Mouse (Mus musculus): Measurements from ENCODE around the gene Rundc3a.
"Not testable (repeated sequence)": the region's sequence is repeated elsewhere in the genome, so short reads cannot be mapped to it uniquely, and the experiment has no call there.

Gene Rundc3a

DNA sequence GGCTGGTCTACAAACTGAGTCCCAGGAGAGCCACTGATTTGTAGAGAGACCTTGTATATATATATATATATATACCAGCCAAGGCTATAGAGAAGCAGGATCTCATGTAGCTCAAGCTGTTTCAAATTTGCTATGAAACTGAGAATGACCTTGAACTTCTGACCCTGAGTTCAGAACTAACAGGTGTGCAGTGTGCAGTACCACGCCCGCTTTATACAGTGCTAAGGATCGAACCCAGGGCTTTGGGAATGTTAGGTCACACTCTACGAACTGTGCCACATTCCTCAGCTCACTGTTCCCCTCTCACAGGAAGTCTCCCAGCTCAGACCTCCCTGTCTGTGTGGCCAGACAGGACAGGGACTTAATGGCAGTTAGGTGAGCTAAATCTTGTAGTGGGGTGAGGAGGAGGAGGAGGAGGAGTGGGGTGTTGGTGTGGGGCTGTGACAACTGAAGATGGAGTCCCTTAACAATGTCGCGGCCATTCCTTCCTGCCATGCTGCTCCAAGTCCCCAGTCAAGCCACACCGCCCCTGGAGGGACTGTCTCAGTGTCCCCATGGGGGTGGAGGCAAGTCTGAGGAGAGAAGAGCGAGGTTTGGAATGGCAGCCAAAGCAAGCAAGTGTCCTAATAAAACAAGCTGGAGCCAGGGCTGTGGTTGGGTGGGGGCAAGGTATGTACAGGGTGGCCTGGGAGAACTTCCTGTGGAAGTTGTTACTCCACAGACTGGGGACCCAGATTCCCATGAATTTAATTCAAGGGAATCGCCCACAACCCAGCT lies 25.5 kb upstream of the Rundc3a start:
- in situ Hi-C loops (cut with MboI, MseI), result no loop called here

DNA sequence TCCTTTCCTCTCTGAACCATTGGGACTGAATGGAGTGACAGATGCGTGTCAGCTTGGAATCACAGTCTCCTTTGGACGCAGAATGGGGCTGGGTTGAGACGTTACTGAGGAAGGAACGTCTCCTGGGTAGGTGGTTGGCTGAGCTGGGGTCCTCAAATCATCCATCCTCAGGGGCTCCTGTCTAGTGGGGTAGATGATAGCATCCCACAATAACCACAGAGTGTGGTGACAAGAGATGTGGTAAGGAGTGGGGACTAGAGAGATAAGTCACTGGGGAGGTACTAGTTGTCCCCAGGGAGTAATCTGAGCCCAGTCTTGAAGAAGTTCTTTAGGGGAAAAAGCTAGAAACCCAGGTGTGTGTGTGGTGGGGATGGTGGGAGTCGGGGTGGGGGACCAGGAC lies 24.9 kb upstream of the Rundc3a start:
- in situ Hi-C loops (cut with MboI, MseI), result no loop called here

DNA sequence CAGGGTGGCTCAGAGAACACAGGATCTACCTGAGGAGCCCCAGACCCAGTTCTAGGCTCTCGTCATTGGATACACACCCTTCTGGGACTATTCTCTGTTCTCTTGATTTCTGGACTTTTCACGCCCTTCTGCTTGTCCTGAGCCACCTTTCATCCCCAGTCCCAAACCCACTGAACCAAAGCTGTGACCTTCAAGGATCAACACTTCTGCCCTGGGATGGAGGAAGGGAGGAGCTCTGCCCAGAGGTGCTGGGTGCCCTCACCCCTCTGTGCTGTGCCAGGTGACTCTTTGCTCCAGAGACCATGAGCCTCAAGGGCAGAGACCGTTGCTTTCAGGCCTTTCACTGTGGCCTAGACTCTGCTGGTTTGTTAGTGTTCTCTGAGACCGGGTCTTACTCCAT lies 23.9 kb upstream of the Rundc3a start:
- in situ Hi-C loops (cut with MboI, MseI), result no loop called here

GRCm38 (mm10) chr11:102370285-102370684 lies 22.9 kb upstream of the Rundc3a start:
- in situ Hi-C loops (cut with MboI, MseI), result no loop called here

DNA sequence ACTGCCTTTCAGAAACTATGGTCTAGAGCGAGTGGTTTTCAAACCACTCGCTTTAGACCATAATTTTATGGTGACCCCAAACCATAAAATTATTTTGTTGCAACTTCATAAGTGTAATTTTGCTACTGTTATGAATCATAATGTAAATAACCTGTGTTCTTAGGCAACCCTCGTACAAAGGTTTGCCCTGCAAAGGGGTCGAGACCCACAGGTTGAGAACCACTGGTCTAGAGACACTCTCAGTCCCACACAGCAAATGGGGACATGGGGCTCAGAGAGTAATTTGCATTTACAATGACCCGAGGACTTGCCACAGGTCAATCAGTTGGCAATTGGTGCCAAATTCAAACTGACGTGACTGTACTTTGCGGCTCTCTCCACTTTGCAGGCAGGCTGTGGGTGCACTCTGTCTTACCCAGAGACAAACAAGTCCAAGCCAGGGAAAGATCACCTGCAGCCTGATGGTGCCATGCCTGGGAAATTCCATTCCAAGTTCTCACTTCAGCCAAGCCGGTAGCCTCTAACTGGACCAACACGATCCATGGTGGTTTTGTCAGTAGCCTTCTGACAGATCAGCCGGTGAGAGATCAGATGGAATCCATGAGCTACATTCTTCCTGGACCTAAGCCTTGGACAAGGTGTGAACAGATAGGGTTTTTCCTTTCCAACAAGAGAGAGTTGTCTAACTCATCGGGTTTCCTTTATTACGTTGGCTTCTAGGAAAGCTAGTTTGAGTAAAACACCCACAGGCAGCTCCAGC lies 21.1 kb upstream of the Rundc3a start:
- in situ Hi-C loops (cut with MboI, MseI), result no loop called here

GRCm38 (mm10) chr11:102372936-102373335 lies 20.3 kb upstream of the Rundc3a start:
- in situ Hi-C loops (cut with MboI, MseI), result no loop called here

DNA sequence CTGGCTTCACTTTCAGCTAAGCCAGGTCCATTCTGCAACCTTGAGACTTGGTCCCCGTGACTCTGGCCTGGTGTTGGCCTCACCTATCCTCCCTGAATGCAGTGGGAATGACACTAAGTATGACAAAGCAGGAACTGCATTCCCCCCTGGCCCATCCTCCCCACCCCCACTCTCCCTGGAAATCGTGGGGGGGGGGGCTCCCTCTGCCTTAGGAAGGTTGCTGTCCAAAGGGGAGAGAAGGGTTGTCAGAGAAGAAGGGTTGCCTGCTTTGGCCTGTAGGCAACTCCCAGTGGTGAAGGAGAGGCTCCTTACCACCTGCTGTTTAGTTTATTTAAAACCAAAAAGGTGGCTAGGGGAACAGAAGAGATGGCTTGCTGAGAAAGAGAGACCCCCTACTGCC lies 19.6 kb upstream of the Rundc3a start:
- in situ Hi-C loops (cut with MboI, MseI), result no loop called here

GRCm38 (mm10) chr11:102374108-102374725 lies 19.0 kb upstream of the Rundc3a start:
- in situ Hi-C loops (cut with MboI, MseI), result no loop called here

GRCm38 (mm10) chr11:102375196-102376173 lies 17.7 kb upstream of the Rundc3a start:
- in situ Hi-C loops (cut with MboI, MseI), result no loop called here

GRCm38 (mm10) chr11:102376196-102376835 lies 16.9 kb upstream of the Rundc3a start:
- in situ Hi-C loops (cut with MboI, MseI), result no loop called here

GRCm38 (mm10) chr11:102377186-102377585 lies 16.0 kb upstream of the Rundc3a start:
- in situ Hi-C loops (cut with MboI, MseI), result no loop called here

DNA sequence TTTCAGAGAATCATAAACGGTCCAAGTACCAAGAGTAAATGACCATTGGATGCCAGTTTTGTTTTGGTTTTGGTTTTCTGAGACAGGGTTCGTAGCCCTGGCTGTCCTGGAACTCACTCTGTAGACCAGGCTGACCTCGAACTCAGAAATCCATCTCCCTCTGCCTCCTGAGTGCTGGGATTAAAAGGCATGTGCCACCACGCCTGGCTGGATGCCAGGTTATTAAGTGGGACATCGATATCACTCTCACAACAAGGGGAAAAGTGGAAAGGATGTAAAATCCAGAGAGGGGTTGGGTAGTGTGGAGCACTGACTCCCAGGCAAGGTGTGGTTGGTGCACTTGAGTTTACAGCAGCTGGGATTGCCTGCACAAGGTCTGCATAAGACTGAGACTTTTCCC lies 13.1 kb upstream of the Rundc3a start:
- in situ Hi-C loops (cut with MboI, MseI), result no loop called here

DNA sequence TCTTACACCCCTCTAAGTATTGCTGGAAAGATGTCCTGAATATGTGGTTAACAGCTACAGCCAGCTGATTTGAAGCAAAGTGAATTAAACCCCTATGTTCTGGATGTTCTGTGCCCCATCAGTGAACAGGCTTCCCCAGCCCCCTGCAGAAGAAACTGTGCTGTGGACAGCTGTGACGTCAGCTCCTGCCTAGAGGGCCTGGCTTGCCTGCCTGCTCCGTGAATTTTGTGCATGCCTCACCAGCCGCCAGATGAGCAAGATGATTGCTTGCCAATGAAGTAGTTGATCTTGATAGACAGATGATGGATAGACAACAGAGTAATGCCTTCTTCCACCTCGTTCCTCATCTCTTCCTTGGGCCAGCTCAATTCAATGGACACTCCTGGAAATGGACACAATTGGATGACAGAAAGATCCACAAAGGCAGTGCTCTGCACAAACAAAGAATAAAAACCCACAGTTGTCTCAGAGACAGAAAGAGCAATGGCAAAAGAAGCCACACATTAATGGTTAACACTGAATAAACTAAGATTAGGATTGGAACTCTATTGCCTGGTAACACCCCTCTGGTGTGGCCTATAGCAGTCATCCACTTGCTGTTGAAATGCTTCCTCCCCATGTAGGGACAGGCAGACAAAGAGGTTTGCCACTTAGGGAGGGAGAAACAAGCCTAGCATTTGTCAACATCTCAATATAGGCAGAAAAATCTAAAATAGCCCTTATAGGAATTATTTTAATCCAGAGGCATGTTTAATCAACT lies 11.7 kb upstream of the Rundc3a start:
- in situ Hi-C loops (cut with MboI, MseI), result no loop called here

DNA sequence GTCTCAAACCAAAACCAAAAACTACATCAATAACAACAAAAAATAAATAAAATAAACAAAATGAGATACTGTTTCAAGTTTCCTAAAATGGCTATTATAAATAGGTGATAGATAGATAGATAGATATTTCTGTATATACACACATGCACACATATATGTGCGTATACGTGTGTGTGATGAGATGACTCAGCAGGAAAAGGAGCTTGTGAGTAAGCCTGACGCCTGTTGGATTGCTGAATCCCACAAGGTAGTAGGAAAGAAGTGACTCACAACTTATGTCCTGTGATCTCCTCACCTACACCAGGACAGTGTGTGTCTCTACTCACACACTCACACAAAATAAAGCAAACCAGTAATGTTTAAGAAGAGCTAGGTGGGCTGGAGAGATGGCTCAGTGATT lies 10.4 kb upstream of the Rundc3a start:
- in situ Hi-C loops (cut with MboI, MseI), result no loop called here

GRCm38 (mm10) chr11:102383365-102384136 lies 9.7 kb upstream of the Rundc3a start:
- in situ Hi-C loops (cut with MboI, MseI), result no loop called here

DNA sequence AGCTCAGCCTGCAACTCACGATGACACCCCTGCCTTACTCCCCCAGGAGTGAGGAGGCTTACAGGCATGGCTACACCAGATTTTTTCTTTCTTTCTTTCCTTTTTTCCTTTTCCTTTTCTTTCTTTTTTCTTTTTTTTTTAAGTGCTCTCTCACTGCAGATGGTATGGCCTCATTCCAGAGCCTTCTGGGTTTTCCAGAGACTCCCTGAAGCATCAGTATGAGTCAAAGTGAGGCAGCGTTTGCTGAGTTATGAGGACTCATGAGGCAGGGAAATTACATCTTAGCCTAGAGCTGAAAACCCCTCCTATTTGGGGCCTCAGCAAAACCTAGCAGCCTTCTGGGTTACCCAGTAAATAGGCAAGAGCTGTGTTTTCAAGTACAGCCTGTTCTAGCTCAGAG lies 8.8 kb upstream of the Rundc3a start:
- in situ Hi-C loops (cut with MboI, MseI), result no loop called here

DNA sequence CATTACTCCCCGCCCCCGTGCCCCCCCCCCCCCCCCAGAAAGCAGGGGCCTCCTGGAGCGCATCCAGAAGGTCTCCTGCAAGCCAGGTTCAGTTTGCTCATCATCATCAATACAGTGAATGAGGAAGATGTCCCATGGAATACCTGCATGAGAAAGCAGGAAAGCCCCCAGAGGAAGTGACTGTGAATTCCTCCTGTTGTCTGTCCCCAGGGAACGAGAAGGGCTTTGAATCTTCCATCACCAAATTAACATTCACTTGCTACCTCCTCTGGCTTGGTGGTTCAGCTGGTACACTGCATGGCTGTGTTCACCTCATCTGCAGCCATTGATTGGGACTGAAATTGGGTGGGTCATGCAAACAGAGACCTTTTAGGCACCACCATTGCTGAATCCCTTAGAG lies 8.1 kb upstream of the Rundc3a start:
- in situ Hi-C loops (cut with MboI, MseI), result no loop called here

GRCm38 (mm10) chr11:102386121-102386520 lies 7.1 kb upstream of the Rundc3a start:
- in situ Hi-C loops (cut with MboI, MseI), result no loop called here

DNA sequence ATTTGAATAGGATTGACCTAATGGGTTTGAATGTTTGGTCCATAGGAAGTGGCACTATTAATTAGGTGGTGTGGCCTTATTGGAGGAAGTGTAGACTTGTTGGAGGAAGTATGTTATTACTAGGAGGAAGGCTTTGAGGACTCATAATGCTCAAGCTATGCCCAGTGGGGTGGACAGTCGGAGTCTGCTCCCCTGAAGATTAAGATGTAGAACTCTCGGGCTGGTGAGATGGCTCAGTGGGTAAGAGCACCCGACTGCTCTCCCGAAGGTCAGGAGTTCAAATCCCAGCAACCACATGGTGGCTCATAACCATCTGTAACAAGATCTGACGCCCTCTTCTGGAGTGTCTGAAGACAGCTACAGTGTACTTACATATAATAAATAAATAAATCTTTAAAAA lies 3.8 kb upstream of the Rundc3a start:
- in situ Hi-C loops (cut with MboI, MseI), result not testable (repeated sequence)

Measured in regulatory T cell (primary cell).